Mouse (Mus musculus) neural tube, embryonic 14.5 days (tissue): ENCODE data around the gene Fam129a. TPM values are rescaled to one million over a fixed set of nuclear protein-coding genes. Genes with fewer than 3 reads are reported as not detected.

Source experiments
- ATAC-seq: fragments of 200-750 bp; cut with Nextera tagmentation; 2 replicates; pipeline ENCODE4 v1.8.0; 2017; ENCODE audit warnings: low read depth, mild to moderate bottlenecking, moderate TSS enrichment, moderate library complexity
- H3K27ac ChIP-seq: fragments of 300-500 bp; sonication (generic); 2 replicates; pipeline ENCODE4 v1.5.1; 2014; ENCODE audit warnings: low read depth, mild to moderate bottlenecking, control low read depth, low read length, moderate library complexity, mixed read lengths
- H3K27me3 ChIP-seq: fragments of 300-500 bp; sonication (generic); 2 replicates; pipeline ENCODE4 v1.6.1; 2014; ENCODE audit warnings: low read length; ENCODE audit not compliant: control insufficient read depth, insufficient read depth
- H3K36me3 ChIP-seq: fragments of 300-500 bp; sonication (generic); 2 replicates; pipeline ENCODE4 v1.6.1; 2014; ENCODE audit warnings: low read length, mixed read lengths; ENCODE audit not compliant: control insufficient read depth, insufficient read depth
- H3K4me1 ChIP-seq: fragments of 300-500 bp; sonication (generic); 2 replicates; pipeline ENCODE4 v1.6.1; 2014; ENCODE audit warnings: low read length; ENCODE audit not compliant: control insufficient read depth, insufficient read depth
- H3K4me2 ChIP-seq: fragments of 300-500 bp; sonication (generic); 2 replicates; pipeline ENCODE4 v1.6.1; 2014; ENCODE audit warnings: mild to moderate bottlenecking, low read depth, low read length, control low read depth
- H3K4me3 ChIP-seq: fragments of 300-500 bp; sonication (generic); 2 replicates; pipeline ENCODE4 v1.5.1; 2014; ENCODE audit warnings: low read depth, low read length, control low read depth, mixed read lengths
- H3K9ac ChIP-seq: fragments of 300-500 bp; sonication (generic); replicated peaks from 2 replicates; pipeline ENCODE4 v1.6.1; 2014; ENCODE audit warnings: low read depth, mild to moderate bottlenecking, control low read depth, low read length, mixed read lengths
- H3K9me3 ChIP-seq: fragments of 300-500 bp; sonication (generic); 2 replicates; pipeline ENCODE4 v1.6.1; 2016; ENCODE audit warnings: low read length; ENCODE audit not compliant: control insufficient read depth
- WGBS: fragments of 180-500 bp; shearing (Covaris S2); extraction: QIAGEN DNeasy Blood & Tissue Kit; methylation state at CpG from one replicate; pipeline ENCODE4 v1.1.7; 2014; 5-methylcytosine and 5-hydroxymethylcytosine counted together
- polyA plus RNA-seq: library from polyadenylated mRNA; unstranded; fragments of >200 nt; fragmentation: Nextera tagmentation; extraction: Ambion mirVana; gene quantifications from 2 replicates; pipeline ENCODE4 v1.2.1, GENCODE M21; 2014

Gene Fam129a
- polyA plus RNA-seq, 1 experiment from 2014 or later, result 2.4 TPM

- no peak for ATAC-seq
- H3K4me3 ChIP-seq, result no peak overlapping the region
- H3K4me2 ChIP-seq, result no peak overlapping the region
- 51% methylated on average over 11 of the region's 11 CpGs for WGBS
- no peaks in the 10 kb centered on the region for H3K4me1 ChIP-seq
- no peaks in the 10 kb centered on the region for H3K36me3 ChIP-seq
- H3K9me3 ChIP-seq, result no peaks in the 10 kb centered on the region
- no peaks in the 10 kb centered on the region for H3K27me3 ChIP-seq
- H3K27ac ChIP-seq, result no peak overlapping the region
- no peak overlapping the region for H3K9ac ChIP-seq
Measured at GRCm38 (mm10) chr1:151560536-151560935, 10.4 kb upstream of the Fam129a start.

GRCm38 (mm10) chr1:151563401-151563800 lies 7.6 kb upstream of the Fam129a start:
- Histone ChIP-seq H3K27ac (no peak overlapping the region), H3K4me1 (no peaks in the 10 kb centered on the region), H3K9me3 (no peaks in the 10 kb centered on the region), H3K36me3 (no peaks in the 10 kb centered on the region), H3K9ac (no peak overlapping the region), H3K27me3 (no peaks in the 10 kb centered on the region), H3K4me2 (no peak overlapping the region), H3K4me3 (no peak overlapping the region)
- WGBS, result 51% methylated on average over 5 of the region's 5 CpGs
- no peak for ATAC-seq

GRCm38 (mm10) chr1:151563893-151564292 lies 7.1 kb upstream of the Fam129a start:
- H3K9me3 ChIP-seq, result no peaks in the 10 kb centered on the region
- no peaks in the 10 kb centered on the region for H3K27me3 ChIP-seq
- no peak for ATAC-seq
- H3K4me2 ChIP-seq, result no peak overlapping the region
- 50% methylated on average over 6 of the region's 6 CpGs for WGBS
- H3K4me3 ChIP-seq, result no peak overlapping the region
- no peak overlapping the region for H3K9ac ChIP-seq
- H3K36me3 ChIP-seq, result no peaks in the 10 kb centered on the region
- H3K4me1 ChIP-seq, result no peaks in the 10 kb centered on the region
- H3K27ac ChIP-seq, result no peak overlapping the region

- no peaks in the 10 kb centered on the region for H3K36me3 ChIP-seq
- no peak overlapping the region for H3K4me3 ChIP-seq
- H3K27me3 ChIP-seq, result no peaks in the 10 kb centered on the region
- H3K9me3 ChIP-seq, result no peaks in the 10 kb centered on the region
- H3K4me1 ChIP-seq, result no peaks in the 10 kb centered on the region
- H3K27ac ChIP-seq, result no peak overlapping the region
- H3K9ac ChIP-seq, result no peak overlapping the region
- ATAC-seq, result peak; percentile 85; the same call in 1 of the 2 replicates
- 15% methylated on average over 12 of the region's 12 CpGs for WGBS
- no peak overlapping the region for H3K4me2 ChIP-seq
Measured at GRCm38 (mm10) chr1:151564377-151564776, 6.6 kb upstream of the Fam129a start.

GRCm38 (mm10) chr1:151568682-151569081 lies 2.3 kb upstream of the Fam129a start:
- H3K4me3 ChIP-seq, result no peak overlapping the region
- H3K4me2 ChIP-seq, result no peak overlapping the region
- no peaks in the 10 kb centered on the region; the same call in 1 of the 2 replicates for H3K4me1 ChIP-seq
- no peak for ATAC-seq
- 80% methylated on average over 7 of the region's 7 CpGs for WGBS
- H3K9ac ChIP-seq, result no peak overlapping the region
- no peaks in the 10 kb centered on the region for H3K36me3 ChIP-seq
- H3K27me3 ChIP-seq, result peaks cover 6% of the 10 kb centered on the region; the same call in 1 of the 2 replicates
- no peak overlapping the region for H3K27ac ChIP-seq
- no peaks in the 10 kb centered on the region for H3K9me3 ChIP-seq

DNA sequence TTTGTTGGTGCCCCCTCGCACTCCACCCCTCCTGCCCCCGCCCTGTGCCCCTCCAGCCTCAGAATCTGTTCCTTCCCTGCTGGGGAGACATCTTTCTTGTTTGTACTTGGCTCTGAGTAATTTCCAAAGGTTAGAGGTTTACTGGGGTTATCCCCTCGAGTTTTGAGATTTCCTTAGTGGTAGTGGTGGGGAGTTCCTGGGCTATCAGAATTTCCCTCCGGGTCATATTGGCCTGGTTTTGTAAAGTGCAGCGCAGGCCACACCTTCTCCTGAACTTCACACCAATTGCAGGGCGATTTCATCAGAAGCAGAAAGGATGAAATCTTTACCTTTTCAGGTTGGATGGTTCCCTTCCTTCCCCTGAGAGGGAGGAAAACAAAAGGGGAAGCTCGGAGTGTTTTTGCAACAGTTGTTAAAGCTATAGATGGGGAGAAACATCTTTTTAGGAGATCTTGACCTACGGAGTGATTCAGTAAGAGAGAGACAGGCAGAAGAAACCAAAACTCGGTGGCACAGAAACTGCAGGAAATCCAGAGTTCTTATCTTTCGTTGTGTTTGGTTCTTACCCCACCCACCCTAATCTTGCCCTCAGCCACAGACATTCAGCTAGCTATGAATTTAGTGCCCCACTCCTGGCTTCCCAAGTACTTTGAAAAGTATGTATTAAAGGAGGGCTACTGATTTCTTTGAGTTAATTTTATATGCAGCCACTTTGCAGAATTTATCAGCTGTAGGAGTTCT lies 1.0 kb downstream of the Fam129a start:
- peak overlapping the region; percentile 31 for H3K4me3 ChIP-seq
- no peak overlapping the region for H3K9ac ChIP-seq
- H3K9me3 ChIP-seq, result no peaks in the 10 kb centered on the region
- peaks cover 6% of the 10 kb centered on the region; the same call in 1 of the 2 replicates for H3K27me3 ChIP-seq
- peak overlapping the region; percentile 62 for H3K4me2 ChIP-seq
- no peaks in the 10 kb centered on the region for H3K36me3 ChIP-seq
- 25% methylated on average over 10 of the region's 10 CpGs for WGBS
- no peak overlapping the region for H3K27ac ChIP-seq
- H3K4me1 ChIP-seq, result no peaks in the 10 kb centered on the region; the same call in 1 of the 2 replicates
- no peak for ATAC-seq

- H3K27ac ChIP-seq, result no peak overlapping the region
- H3K9me3 ChIP-seq, result no peaks in the 10 kb centered on the region
- 80% methylated on average over 7 of the region's 7 CpGs for WGBS
- no peaks in the 10 kb centered on the region for H3K36me3 ChIP-seq
- no peak overlapping the region for H3K9ac ChIP-seq
- H3K4me2 ChIP-seq, result no peak overlapping the region
- ATAC-seq, result no peak
- no peak overlapping the region for H3K4me3 ChIP-seq
- H3K4me1 ChIP-seq, result no peaks in the 10 kb centered on the region; the same call in 1 of the 2 replicates
- peaks cover 6% of the 10 kb centered on the region; the same call in 1 of the 2 replicates for H3K27me3 ChIP-seq
Measured at GRCm38 (mm10) chr1:151572601-151573320, 1.8 kb downstream of the Fam129a start.

- H3K4me1 ChIP-seq, result no peaks in the 10 kb centered on the region
- no peak for ATAC-seq
Measured at GRCm38 (mm10) chr1:151580200-151580982, 9.4 kb downstream of the Fam129a start.

More at GRCm38 (mm10) chr1:151580200-151580982, 9.4 kb downstream of the Fam129a start:
- H3K4me2 ChIP-seq, result no peak overlapping the region
- no peaks in the 10 kb centered on the region for H3K27me3 ChIP-seq
- 78% methylated on average over 8 of the region's 8 CpGs for WGBS
- no peak overlapping the region for H3K27ac ChIP-seq
- H3K4me3 ChIP-seq, result no peak overlapping the region
- H3K36me3 ChIP-seq, result no peaks in the 10 kb centered on the region
- H3K9ac ChIP-seq, result no peak overlapping the region
- no peaks in the 10 kb centered on the region for H3K9me3 ChIP-seq
